Mouse (Mus musculus): ENCODE data around the gene Drosha. TPM values are rescaled to one million over a fixed set of nuclear protein-coding genes. Genes with fewer than 3 reads are reported as not detected.
"Not testable (repeated sequence)": the region's sequence is repeated elsewhere in the genome, so short reads cannot be mapped to it uniquely, and the experiment has no call there.

Drosha gene
- polyA plus RNA-seq (2015; fragmentation: Nextera tagmentation; extraction: Ambion mirVana), result 41.4 and 44.7 TPM in 2 replicates

- no peaks in the 10 kb centered on the region for H3K9me3 ChIP-seq (replicated peaks)
- peak within 1 kb of the TSS; percentile 95 for H3K4me3 ChIP-seq (replicated peaks)
- H3K27ac ChIP-seq, result peak within 1 kb of the TSS; percentile 83
- H3K4me2 ChIP-seq, result peak within 1 kb of the TSS; percentile 70
- under 1% methylated on average over 67 of the region's 67 CpGs for WGBS
- peaks cover 24% of the 10 kb centered on the region for H3K4me1 ChIP-seq
- H3K9ac ChIP-seq, result peak within 1 kb of the TSS; percentile 92
- no peaks in the 10 kb centered on the region for H3K27me3 ChIP-seq
- ATAC-seq (replicated peaks; ENCODE audit: low FRiP score), result peak; percentile 100
- peaks cover 57% of the 10 kb centered on the region for H3K36me3 ChIP-seq
These were observed at the start of gene Drosha, which contains the start of gene 6030458C11Rik for GRCm38 (mm10) chr15:12824197-12824952. Drosha (plus strand) TSS chr15:12824815. 6030458C11Rik (minus strand) TSS chr15:12824649.

GRCm38 (mm10) chr15:12781296-12781695, 43.3 kb upstream of the Drosha start:
- no peaks in the 10 kb centered on the region for H3K4me1 ChIP-seq
- no peak overlapping the region for H3K4me2 ChIP-seq
- H3K36me3 ChIP-seq, result no peaks in the 10 kb centered on the region
- no peaks in the 10 kb centered on the region for H3K9me3 ChIP-seq (replicated peaks)
- no peak overlapping the region for H3K4me3 ChIP-seq (replicated peaks)
- H3K27me3 ChIP-seq, result no peaks in the 10 kb centered on the region
- ATAC-seq (replicated peaks; ENCODE audit: low FRiP score), result no peak
- no peak overlapping the region for H3K27ac ChIP-seq
- 70% methylated on average over 6 of the region's 6 CpGs for WGBS
- no peak overlapping the region for H3K9ac ChIP-seq

- 47% methylated on average over 15 of the region's 16 CpGs for WGBS
- no peak overlapping the region for H3K27ac ChIP-seq
- no peak overlapping the region for H3K4me2 ChIP-seq
- ATAC-seq (replicated peaks; ENCODE audit: low FRiP score), result no peak
- H3K9me3 ChIP-seq (replicated peaks), result no peaks in the 10 kb centered on the region
- H3K27me3 ChIP-seq, result no peaks in the 10 kb centered on the region
- no peak overlapping the region for H3K9ac ChIP-seq
- H3K36me3 ChIP-seq, result no peaks in the 10 kb centered on the region
- no peaks in the 10 kb centered on the region for H3K4me1 ChIP-seq
- no peak overlapping the region for H3K4me3 ChIP-seq (replicated peaks)
These were observed 42.8 kb upstream of the Drosha start for GRCm38 (mm10) chr15:12781729-12782326.

- Histone ChIP-seq H3K9me3 (replicated peaks) (no peaks in the 10 kb centered on the region), H3K4me2 (no peak overlapping the region), H3K36me3 (no peaks in the 10 kb centered on the region), H3K27ac (no peak overlapping the region), H3K9ac (no peak overlapping the region), H3K4me1 (peaks cover 5% of the 10 kb centered on the region; the same call in 1 of the 2 replicates), H3K27me3 (no peaks in the 10 kb centered on the region), H3K4me3 (replicated peaks) (no peak overlapping the region)
- ATAC-seq (replicated peaks; ENCODE audit: low FRiP score), result no peak
- WGBS, result 75% methylated on average over 5 of the region's 5 CpGs
These were observed 36.1 kb upstream of the Drosha start for GRCm38 (mm10) chr15:12788536-12788935.

GRCm38 (mm10) chr15:12789406-12789867, 35.2 kb upstream of the Drosha start:
- H3K9me3 ChIP-seq (replicated peaks), result no peaks in the 10 kb centered on the region
- H3K36me3 ChIP-seq, result no peaks in the 10 kb centered on the region
- H3K9ac ChIP-seq, result no peak overlapping the region
- 15% methylated on average over 10 of the region's 10 CpGs for WGBS
- H3K4me1 ChIP-seq, result peaks cover 5% of the 10 kb centered on the region; the same call in 1 of the 2 replicates
- no peaks in the 10 kb centered on the region for H3K27me3 ChIP-seq
- H3K27ac ChIP-seq, result no peak overlapping the region
- H3K4me2 ChIP-seq, result 0 out of 2 replicates have a peak overlapping the region, but pooled peaks have one; percentile 21
- ATAC-seq (replicated peaks; ENCODE audit: low FRiP score), result 0 out of 2 replicates have a peak, but pooled peaks have one; percentile 54
- H3K4me3 ChIP-seq (replicated peaks), result no peak overlapping the region

GRCm38 (mm10) chr15:12794311-12794710, 30.3 kb upstream of the Drosha start:
- no peaks in the 10 kb centered on the region for H3K9me3 ChIP-seq (replicated peaks)
- no peaks in the 10 kb centered on the region for H3K27me3 ChIP-seq
- H3K27ac ChIP-seq, result no peak overlapping the region
- H3K4me3 ChIP-seq (replicated peaks), result no peak overlapping the region
- H3K4me2 ChIP-seq, result no peak overlapping the region
- no peak for ATAC-seq (replicated peaks; ENCODE audit: low FRiP score)
- no peak overlapping the region for H3K9ac ChIP-seq
- H3K4me1 ChIP-seq, result peaks cover 3% of the 10 kb centered on the region; the same call in 1 of the 2 replicates
- 71% methylated on average over 6 of the region's 6 CpGs for WGBS
- no peaks in the 10 kb centered on the region for H3K36me3 ChIP-seq

GRCm38 (mm10) chr15:12795457-12795894, 29.1 kb upstream of the Drosha start:
- WGBS, result under 1% methylated on average over 2 of the region's 2 CpGs

GRCm38 (mm10) chr15:12795909-12796470, 28.6 kb upstream of the Drosha start:
- no peak for ATAC-seq (replicated peaks; ENCODE audit: low FRiP score)
- Histone ChIP-seq H3K27ac (no peak overlapping the region), H3K36me3 (no peaks in the 10 kb centered on the region), H3K27me3 (no peaks in the 10 kb centered on the region), H3K9me3 (replicated peaks) (no peaks in the 10 kb centered on the region), H3K4me3 (replicated peaks) (no peak overlapping the region), H3K4me2 (no peak overlapping the region), H3K9ac (no peak overlapping the region), H3K4me1 (no peaks in the 10 kb centered on the region)
- 55% methylated on average over 13 of the region's 13 CpGs for whole genome bisulfite sequencing

More at GRCm38 (mm10) chr15:12795457-12795894, 29.1 kb upstream of the Drosha start:
- Histone ChIP-seq H3K27ac (no peak overlapping the region), H3K27me3 (no peaks in the 10 kb centered on the region), H3K36me3 (no peaks in the 10 kb centered on the region), H3K9me3 (replicated peaks) (no peaks in the 10 kb centered on the region), H3K4me3 (replicated peaks) (no peak overlapping the region), H3K4me2 (no peak overlapping the region), H3K4me1 (no peaks in the 10 kb centered on the region), H3K9ac (no peak overlapping the region)
- no peak for ATAC-seq (replicated peaks; ENCODE audit: low FRiP score)

GRCm38 (mm10) chr15:12798043-12798442, 26.6 kb upstream of the Drosha start:
- no peak for ATAC-seq (replicated peaks; ENCODE audit: low FRiP score)
- no peak overlapping the region for H3K9ac ChIP-seq
- H3K27me3 ChIP-seq, result no peaks in the 10 kb centered on the region
- no peak overlapping the region for H3K4me3 ChIP-seq (replicated peaks)
- H3K36me3 ChIP-seq, result no peaks in the 10 kb centered on the region
- H3K27ac ChIP-seq, result no peak overlapping the region
- H3K4me1 ChIP-seq, result peaks cover 4% of the 10 kb centered on the region; the same call in 1 of the 2 replicates
- WGBS, result 78% methylated on average over 6 of the region's 6 CpGs
- H3K4me2 ChIP-seq, result no peak overlapping the region
- H3K9me3 ChIP-seq (replicated peaks), result no peaks in the 10 kb centered on the region

- 43% methylated on average over 15 of the region's 15 CpGs for WGBS
- no peaks in the 10 kb centered on the region for H3K36me3 ChIP-seq
- H3K4me2 ChIP-seq, result no peak overlapping the region
- H3K27me3 ChIP-seq, result no peaks in the 10 kb centered on the region
- no peak overlapping the region for H3K4me3 ChIP-seq (replicated peaks)
- no peaks in the 10 kb centered on the region for H3K9me3 ChIP-seq (replicated peaks)
- no peak for ATAC-seq (replicated peaks; ENCODE audit: low FRiP score)
- peaks cover 4% of the 10 kb centered on the region; the same call in 1 of the 2 replicates for H3K4me1 ChIP-seq
- no peak overlapping the region for H3K9ac ChIP-seq
- no peak overlapping the region for H3K27ac ChIP-seq
These were observed 24.0 kb upstream of the Drosha start for GRCm38 (mm10) chr15:12800405-12801141.

GRCm38 (mm10) chr15:12801142-12801506, 23.5 kb upstream of the Drosha start:
- not testable (repeated sequence) for H3K4me2 ChIP-seq; ATAC-seq (replicated peaks; ENCODE audit: low FRiP score); H3K27me3 ChIP-seq; H3K4me1 ChIP-seq; H3K9ac ChIP-seq; H3K36me3 ChIP-seq; H3K9me3 ChIP-seq (replicated peaks); H3K4me3 ChIP-seq (replicated peaks); H3K27ac ChIP-seq
- WGBS, result 79% methylated on average over 2 of the region's 2 CpGs

Measured in kidney, embryonic 15.5 days (tissue).